Mouse (Mus musculus): Measurements from ENCODE around the gene Cyld. TPM values are rescaled to one million over a fixed set of nuclear protein-coding genes. Genes with fewer than 3 reads are reported as not detected.
"Not testable (repeated sequence)": the region's sequence is repeated elsewhere in the genome, so short reads cannot be mapped to it uniquely, and the experiment has no call there.

Gene Cyld
- 9.0 and 11.3 TPM in 2 replicates for polyA plus RNA-seq (2016; fragmentation: Nextera tagmentation; extraction: Ambion mirVana)

DNA sequence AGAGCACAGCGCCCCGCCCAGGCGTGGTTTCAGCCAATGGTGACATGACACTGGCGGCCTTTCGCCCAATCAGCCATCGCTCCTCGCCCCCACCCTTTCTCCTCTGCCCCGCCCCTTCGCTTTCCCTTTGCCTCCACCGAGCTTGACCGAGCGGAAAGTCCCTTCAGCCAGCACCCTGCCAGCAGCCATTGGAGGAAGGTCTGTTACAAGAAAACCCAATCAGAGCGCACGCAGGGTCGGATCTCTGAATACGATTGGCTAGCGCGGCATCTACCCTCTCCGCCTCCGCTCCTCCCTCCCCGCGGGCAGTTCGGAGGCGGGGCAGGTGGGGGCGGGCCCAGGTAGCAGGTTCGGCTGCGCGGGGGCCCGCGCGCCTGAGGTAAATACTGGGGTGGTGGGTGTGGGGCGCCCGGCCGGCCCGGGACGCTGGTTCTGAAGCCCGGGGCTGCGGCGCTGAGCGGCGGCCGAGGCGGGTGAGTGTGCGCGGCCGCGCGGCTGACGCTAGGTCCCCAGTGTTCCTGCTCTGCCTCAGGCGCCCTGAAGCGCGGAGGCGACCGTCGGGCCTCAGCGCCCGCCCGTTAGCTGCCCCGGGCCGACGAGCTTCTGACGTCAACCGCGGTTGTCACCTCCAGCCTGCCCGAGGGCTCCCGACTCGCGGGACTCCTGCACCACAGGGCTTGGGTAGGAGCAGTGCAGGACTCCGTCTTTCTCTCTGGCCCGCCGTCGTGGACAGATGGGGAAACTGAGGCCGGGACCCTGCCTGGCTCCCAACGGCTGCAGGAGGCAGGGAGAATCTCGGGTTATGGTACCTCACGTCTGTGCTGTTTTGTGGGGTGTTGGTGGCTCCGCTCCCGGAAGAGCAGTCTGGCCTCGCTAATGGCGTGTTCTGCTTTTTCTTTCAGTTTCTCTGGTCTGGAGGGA lies at the start of gene Cyld:
Gene Cyld (plus strand): TSS at position 308 of the 921 bp plus-strand sequence.
- Histone ChIP-seq H3K36me3 (no peaks in the 10 kb centered on the region), H3K4me1 (peaks cover 18% of the 10 kb centered on the region), H3K9me3 (replicated peaks) (no peaks in the 10 kb centered on the region), H3K4me3 (peak within 1 kb of the TSS; percentile 91), H3K27ac (replicated peaks) (peak within 1 kb of the TSS; percentile 89), H3K27me3 (ENCODE audit: low read depth, poor library complexity, severe bottlenecking) (0 out of 2 replicates have a peak, but pooled peaks cover 7% of the 10 kb centered on the region)
- peak; percentile 99 for DNase-seq (ENCODE audit: low spot score)
- WGBS = under 1% methylated on average over 79 of the region's 80 CpGs

DNA sequence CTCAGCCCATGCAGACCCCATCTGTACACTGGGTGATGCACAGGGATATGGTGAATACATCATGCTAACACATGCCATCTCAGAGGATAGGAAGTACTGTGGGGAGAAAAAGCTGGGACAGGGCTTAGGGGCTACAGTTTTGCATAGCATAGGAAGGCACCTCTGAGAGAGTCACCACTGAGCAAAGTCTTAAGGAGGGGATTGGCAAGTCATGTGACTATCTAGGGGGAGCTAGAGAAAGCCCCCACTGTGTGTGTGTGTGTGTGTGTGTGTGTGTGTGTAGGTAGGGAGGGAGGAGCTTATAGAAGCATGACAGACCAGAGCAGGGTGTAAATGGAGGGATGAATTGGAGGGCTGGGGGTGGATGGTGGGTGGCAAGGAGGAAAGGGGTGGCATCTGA lies 48.5 kb upstream of the Cyld start:
- H3K36me3 ChIP-seq = no peaks in the 10 kb centered on the region
- H3K4me3 ChIP-seq = no peak overlapping the region
- peaks cover 37% of the 10 kb centered on the region for H3K27me3 ChIP-seq (ENCODE audit: low read depth, poor library complexity, severe bottlenecking)
- no peaks in the 10 kb centered on the region for H3K9me3 ChIP-seq (replicated peaks)
- H3K4me1 ChIP-seq = peaks cover 16% of the 10 kb centered on the region
- DNase-seq (ENCODE audit: low spot score) = no peak
- H3K27ac ChIP-seq (replicated peaks) = no peak overlapping the region

GRCm38 (mm10) chr8:88650016-88650708 lies 46.7 kb upstream of the Cyld start:
- DNase-seq (ENCODE audit: low spot score) = no peak
- Histone ChIP-seq H3K4me1 (peaks cover 16% of the 10 kb centered on the region), H3K36me3 (no peaks in the 10 kb centered on the region), H3K4me3 (no peak overlapping the region), H3K27me3 (ENCODE audit: low read depth, poor library complexity, severe bottlenecking) (peaks cover 37% of the 10 kb centered on the region), H3K27ac (replicated peaks) (no peak overlapping the region), H3K9me3 (replicated peaks) (no peaks in the 10 kb centered on the region)
- 83% methylated on average over 6 of the region's 6 CpGs for WGBS

- not testable (repeated sequence) for H3K4me3 ChIP-seq; DNase-seq (ENCODE audit: low spot score)
- peaks cover 32% of the 10 kb centered on the region for H3K27me3 ChIP-seq (ENCODE audit: low read depth, poor library complexity, severe bottlenecking)
These were observed 45.7 kb upstream of the Cyld start for GRCm38 (mm10) chr8:88651122-88651521.

GRCm38 (mm10) chr8:88655334-88655733 lies 41.5 kb upstream of the Cyld start:
- no peaks in the 10 kb centered on the region for H3K9me3 ChIP-seq (replicated peaks)
- no peaks in the 10 kb centered on the region for H3K4me1 ChIP-seq
- no peaks in the 10 kb centered on the region for H3K27me3 ChIP-seq (ENCODE audit: low read depth, poor library complexity, severe bottlenecking)
- no peaks in the 10 kb centered on the region for H3K36me3 ChIP-seq
- no peak overlapping the region for H3K4me3 ChIP-seq
- H3K27ac ChIP-seq (replicated peaks) = no peak overlapping the region
- no peak for DNase-seq (ENCODE audit: low spot score)

More at GRCm38 (mm10) chr8:88651122-88651521, 45.7 kb upstream of the Cyld start:
- WGBS = 81% methylated on average over 4 of the region's 4 CpGs
- H3K4me1 ChIP-seq = peaks cover 16% of the 10 kb centered on the region
- not testable (repeated sequence) for H3K36me3 ChIP-seq; H3K9me3 ChIP-seq (replicated peaks); H3K27ac ChIP-seq (replicated peaks)

- Histone ChIP-seq H3K36me3 (no peaks in the 10 kb centered on the region), H3K27ac (replicated peaks) (no peak overlapping the region), H3K27me3 (ENCODE audit: low read depth, poor library complexity, severe bottlenecking) (no peaks in the 10 kb centered on the region), H3K9me3 (replicated peaks) (no peaks in the 10 kb centered on the region), H3K4me3 (no peak overlapping the region), H3K4me1 (0 out of 2 replicates have a peak, but pooled peaks cover 6% of the 10 kb centered on the region)
- WGBS = 95% methylated on average over 3 of the region's 3 CpGs
- no peak for DNase-seq (ENCODE audit: low spot score)
These were observed 37.0 kb upstream of the Cyld start for GRCm38 (mm10) chr8:88659873-88660272.

DNA sequence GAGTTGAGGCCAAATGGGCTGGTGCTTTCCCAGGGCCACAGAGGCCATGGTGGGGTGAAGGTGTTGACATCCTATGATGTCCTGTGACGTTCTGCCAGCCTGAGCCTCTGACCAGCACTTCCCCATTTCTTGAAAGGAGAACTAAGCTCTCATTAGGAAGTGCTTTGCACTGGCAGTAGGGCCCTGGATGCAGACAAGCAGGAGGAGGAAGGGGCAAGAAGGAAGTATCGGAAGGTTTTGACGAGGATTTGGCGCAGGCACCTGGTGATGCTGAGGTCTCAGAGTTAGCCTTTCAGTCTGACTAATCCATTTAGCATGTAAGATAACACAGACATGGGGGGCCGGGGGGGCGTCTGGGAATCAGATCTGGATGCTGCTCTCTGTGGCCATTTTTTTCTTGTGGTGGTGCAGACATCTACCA lies 34.4 kb upstream of the Cyld start:
- H3K27ac ChIP-seq (replicated peaks) = no peak overlapping the region
- H3K36me3 ChIP-seq = no peaks in the 10 kb centered on the region
- H3K4me1 ChIP-seq = 0 out of 2 replicates have a peak, but pooled peaks cover 6% of the 10 kb centered on the region
- no peaks in the 10 kb centered on the region for H3K9me3 ChIP-seq (replicated peaks)
- no peak overlapping the region for H3K4me3 ChIP-seq
- no peaks in the 10 kb centered on the region for H3K27me3 ChIP-seq (ENCODE audit: low read depth, poor library complexity, severe bottlenecking)
- 77% methylated on average over 6 of the region's 6 CpGs for WGBS
- DNase-seq (ENCODE audit: low spot score) = no peak

- WGBS = 79% methylated on average over 16 of the region's 16 CpGs
These were observed 32.7 kb upstream of the Cyld start for GRCm38 (mm10) chr8:88664121-88664520.

DNA sequence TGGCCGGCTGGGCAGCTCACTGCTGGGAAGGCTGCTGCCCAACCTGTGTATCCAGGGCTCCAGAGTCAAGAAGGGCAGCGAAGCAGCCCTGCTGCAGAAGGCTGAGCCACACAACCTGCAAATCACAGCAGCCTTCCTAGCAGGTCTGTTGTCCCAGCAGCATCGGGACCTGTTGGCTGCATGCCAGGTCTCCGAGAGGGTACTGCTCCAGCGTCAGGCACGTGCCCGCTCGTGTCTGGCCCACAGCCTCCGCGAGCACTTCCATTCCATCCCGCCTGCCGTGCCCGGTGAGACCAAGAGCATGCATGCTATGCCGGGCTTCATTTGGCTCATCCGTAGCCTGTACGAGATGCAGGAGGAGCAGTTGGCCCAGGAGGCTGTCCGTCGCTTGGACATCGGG lies 31.9 kb upstream of the Cyld start:
- 93% methylated on average over 19 of the region's 19 CpGs for WGBS
- no peak for DNase-seq (ENCODE audit: low spot score)
- no peak overlapping the region for H3K27ac ChIP-seq (replicated peaks)
- H3K27me3 ChIP-seq (ENCODE audit: low read depth, poor library complexity, severe bottlenecking) = no peaks in the 10 kb centered on the region
- no peaks in the 10 kb centered on the region for H3K9me3 ChIP-seq (replicated peaks)
- no peaks in the 10 kb centered on the region for H3K36me3 ChIP-seq
- H3K4me3 ChIP-seq = no peak overlapping the region
- H3K4me1 ChIP-seq = peaks cover 24% of the 10 kb centered on the region

More at GRCm38 (mm10) chr8:88664121-88664520, 32.7 kb upstream of the Cyld start:
- no peak for DNase-seq (ENCODE audit: low spot score)
- H3K36me3 ChIP-seq = no peaks in the 10 kb centered on the region
- H3K27me3 ChIP-seq (ENCODE audit: low read depth, poor library complexity, severe bottlenecking) = no peaks in the 10 kb centered on the region
- no peak overlapping the region for H3K4me3 ChIP-seq
- no peaks in the 10 kb centered on the region for H3K9me3 ChIP-seq (replicated peaks)
- peaks cover 22% of the 10 kb centered on the region for H3K4me1 ChIP-seq
- no peak overlapping the region for H3K27ac ChIP-seq (replicated peaks)

GRCm38 (mm10) chr8:88666435-88666834 lies 30.4 kb upstream of the Cyld start:
- 81% methylated on average over 1 of the region's 1 CpGs for WGBS
- Histone ChIP-seq H3K9me3 (replicated peaks) (no peaks in the 10 kb centered on the region), H3K36me3 (no peaks in the 10 kb centered on the region), H3K4me1 (peaks cover 29% of the 10 kb centered on the region), H3K27me3 (ENCODE audit: low read depth, poor library complexity, severe bottlenecking) (no peaks in the 10 kb centered on the region), H3K27ac (replicated peaks) (no peak overlapping the region), H3K4me3 (no peak overlapping the region)
- no peak for DNase-seq (ENCODE audit: low spot score)

- Histone ChIP-seq H3K36me3 (no peaks in the 10 kb centered on the region), H3K27ac (replicated peaks) (peak overlapping the region; percentile 38; the same call in 1 of the 2 replicates), H3K4me1 (peaks cover 29% of the 10 kb centered on the region), H3K4me3 (no peak overlapping the region), H3K27me3 (ENCODE audit: low read depth, poor library complexity, severe bottlenecking) (no peaks in the 10 kb centered on the region), H3K9me3 (replicated peaks) (no peaks in the 10 kb centered on the region)
- DNase-seq (ENCODE audit: low spot score) = no peak
- 71% methylated on average over 14 of the region's 14 CpGs for WGBS
These were observed 28.3 kb upstream of the Cyld start for GRCm38 (mm10) chr8:88668400-88669086.

- DNase-seq (ENCODE audit: low spot score) = no peak
- Histone ChIP-seq H3K9me3 (replicated peaks) (no peaks in the 10 kb centered on the region), H3K36me3 (no peaks in the 10 kb centered on the region), H3K27me3 (ENCODE audit: low read depth, poor library complexity, severe bottlenecking) (no peaks in the 10 kb centered on the region), H3K4me3 (no peak overlapping the region), H3K27ac (replicated peaks) (no peak overlapping the region), H3K4me1 (peaks cover 23% of the 10 kb centered on the region)
- 82% methylated on average over 6 of the region's 6 CpGs for WGBS
These were observed 26.0 kb upstream of the Cyld start for GRCm38 (mm10) chr8:88670782-88671181.
